Mouse (Mus musculus) lung, postnatal 36 days (tissue): ENCODE results near the gene Dpm3.
A peak's percentile ranks its signal among the peaks of the same experiment; 100 is the strongest.
"Not testable (repeated sequence)": the region's sequence is repeated elsewhere in the genome, so short reads cannot be mapped to it uniquely, and the experiment has no call there.

Source experiments
- DNase-seq: peaks from one replicate; pipeline ENCODE4 v3.0.0; 2022; ENCODE audit warnings: mixed read lengths

The Dpm3 gene

DNA sequence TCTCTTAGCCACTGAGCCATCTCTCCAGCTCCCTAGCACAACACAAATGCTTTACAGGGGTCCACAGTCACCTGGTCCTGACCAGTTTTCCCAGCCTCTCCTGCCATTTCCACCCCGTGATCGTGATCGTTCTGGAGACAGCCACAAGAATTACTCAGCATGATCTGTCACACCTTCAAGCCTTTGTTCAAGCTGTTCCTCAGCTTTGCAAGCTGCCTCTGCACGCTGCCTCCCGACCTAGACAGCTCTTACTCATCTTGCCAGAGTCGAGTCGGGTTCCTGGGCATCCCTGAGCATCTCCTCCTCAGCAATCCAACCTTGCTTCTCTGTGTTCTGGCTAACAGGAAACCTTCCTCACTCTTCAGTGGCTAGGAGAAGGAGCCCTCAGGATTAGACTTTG is at the start of gene Dpm3:
Gene Dpm3, plus strand, starts transcription at position 283 of the 400 bp plus-strand sequence.
- no peak for DNase-seq

GRCm38 (mm10) chr3:89209731-89210130 is 49.4 kb upstream of the Dpm3 start:
- no peak for DNase-seq

DNA sequence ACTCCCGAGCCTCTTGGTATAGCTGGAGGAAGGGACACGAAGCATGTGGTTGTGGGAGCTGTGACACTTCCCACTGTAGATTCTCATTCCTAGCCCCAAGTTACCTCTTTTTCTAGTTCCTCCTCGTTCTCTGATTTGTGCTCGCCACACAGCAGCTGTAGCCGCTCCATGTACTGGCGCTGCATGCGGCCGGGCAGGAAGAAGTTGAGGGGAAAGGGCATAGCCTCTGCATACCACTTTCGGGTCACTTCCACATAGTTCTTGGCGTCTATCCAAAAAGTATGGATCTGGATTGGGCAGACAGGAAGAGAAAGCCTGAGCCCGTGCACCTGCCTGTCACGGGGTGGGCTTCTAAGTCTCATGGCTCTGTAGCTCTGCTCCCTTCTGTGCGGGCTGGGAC is 49.0 kb upstream of the Dpm3 start:
- DNase-seq: no peak

DNA sequence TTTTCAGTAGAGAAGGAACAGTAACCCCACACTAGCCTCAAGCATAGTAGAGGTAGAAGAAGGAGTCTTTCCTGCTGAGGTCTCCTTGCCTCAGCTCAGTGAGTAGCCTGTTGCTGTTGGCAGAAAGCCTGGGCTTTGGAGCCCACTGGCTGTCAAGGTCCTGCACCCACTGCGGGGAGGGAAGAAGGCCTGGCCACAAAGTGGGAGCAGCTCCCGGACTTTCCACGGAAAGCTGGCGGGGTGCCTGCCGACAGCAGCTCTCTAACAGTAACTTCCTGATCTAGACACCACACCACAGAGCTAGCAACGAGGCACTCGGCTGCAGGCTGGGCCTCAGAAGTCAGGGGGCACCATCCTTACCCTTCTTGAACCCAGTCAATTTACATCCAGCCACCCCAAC is 48.4 kb upstream of the Dpm3 start:
- no peak for DNase-seq

DNA sequence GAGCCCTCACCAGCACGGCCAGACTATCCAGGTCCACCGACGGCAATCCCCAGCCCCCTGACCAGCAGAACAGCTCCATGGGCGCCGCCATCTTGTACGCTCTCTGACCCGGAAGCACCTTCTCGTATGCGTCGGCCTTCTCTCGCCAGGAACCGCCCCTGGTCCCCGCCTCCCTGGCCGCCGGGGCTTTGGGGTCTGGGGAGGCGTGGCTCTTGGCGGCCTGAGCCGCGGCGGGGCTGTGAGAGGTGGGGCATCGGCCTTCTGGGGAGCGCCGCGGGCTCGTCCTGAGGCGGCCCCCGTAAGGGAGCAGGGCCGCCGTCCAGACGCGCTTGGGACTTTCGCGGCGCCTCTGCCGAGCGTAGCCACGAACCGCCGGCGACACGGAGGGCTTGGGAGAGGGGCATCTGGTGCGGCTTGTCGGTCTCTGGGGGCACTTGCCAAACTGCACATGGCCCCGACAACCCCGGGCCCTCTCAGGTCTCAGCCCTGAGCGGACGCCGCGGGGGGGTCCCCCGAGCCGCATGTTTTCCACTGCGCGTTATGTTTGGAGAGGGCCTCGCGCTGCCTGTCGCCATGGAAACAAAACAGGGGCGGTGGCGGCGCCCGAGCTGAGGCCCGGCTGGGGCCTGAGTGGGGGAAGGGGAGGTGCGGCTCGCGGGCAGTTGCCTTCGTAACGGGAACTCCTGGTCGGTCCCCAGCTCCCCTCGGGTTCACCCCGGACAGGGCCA is 45.2 kb upstream of the Dpm3 start:
- peak; percentile 96 for DNase-seq

DNA sequence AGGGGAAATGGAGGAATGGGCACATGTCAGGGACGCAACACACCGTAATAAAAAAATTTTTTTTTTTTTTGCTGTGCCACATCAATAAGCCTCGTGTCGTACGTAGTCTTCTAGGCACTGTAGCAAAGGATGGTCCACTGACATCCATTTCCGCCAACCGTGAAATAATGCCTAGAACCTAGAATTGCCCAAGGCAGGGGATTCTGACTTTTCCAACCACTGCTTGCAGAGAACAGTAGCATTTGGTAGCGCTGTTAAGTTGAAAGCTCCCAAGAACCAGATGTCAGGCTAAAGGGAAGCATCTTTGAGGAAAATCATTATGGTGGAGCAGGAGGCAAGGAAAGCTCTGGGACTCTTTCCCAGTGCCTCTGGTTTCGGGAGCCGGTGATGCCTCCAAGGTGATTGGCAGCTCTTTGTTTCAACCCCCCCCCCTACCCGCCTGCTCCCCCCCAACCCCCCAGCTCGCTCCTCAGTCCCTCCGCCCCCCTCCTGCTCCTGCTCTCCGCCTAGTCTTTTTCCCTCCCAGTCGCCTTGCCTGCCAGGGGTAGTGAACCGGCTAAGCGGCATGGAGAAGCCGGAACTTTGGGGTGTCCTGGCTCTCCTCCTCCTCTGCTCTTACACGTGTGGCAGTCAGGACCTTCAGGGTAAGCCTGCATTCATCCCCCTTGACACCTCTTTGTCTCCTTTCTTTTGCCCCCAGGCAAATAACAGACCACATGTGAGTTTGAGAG is 44.3 kb upstream of the Dpm3 start, which contains the start of gene Thbs3:
Gene Thbs3, plus strand, starts transcription at position 500 of the 731 bp plus-strand sequence.
- DNase-seq: no peak

GRCm38 (mm10) chr3:89215853-89216252 is 43.3 kb upstream of the Dpm3 start:
- peak; percentile 96 for DNase-seq

GRCm38 (mm10) chr3:89216407-89216806 is 42.8 kb upstream of the Dpm3 start:
- not testable (repeated sequence) for DNase-seq

GRCm38 (mm10) chr3:89218271-89218670 is 40.9 kb upstream of the Dpm3 start:
- peak; percentile 83 for DNase-seq

- DNase-seq: no peak
Observed at GRCm38 (mm10) chr3:89219546-89219945, 39.6 kb upstream of the Dpm3 start.

DNA sequence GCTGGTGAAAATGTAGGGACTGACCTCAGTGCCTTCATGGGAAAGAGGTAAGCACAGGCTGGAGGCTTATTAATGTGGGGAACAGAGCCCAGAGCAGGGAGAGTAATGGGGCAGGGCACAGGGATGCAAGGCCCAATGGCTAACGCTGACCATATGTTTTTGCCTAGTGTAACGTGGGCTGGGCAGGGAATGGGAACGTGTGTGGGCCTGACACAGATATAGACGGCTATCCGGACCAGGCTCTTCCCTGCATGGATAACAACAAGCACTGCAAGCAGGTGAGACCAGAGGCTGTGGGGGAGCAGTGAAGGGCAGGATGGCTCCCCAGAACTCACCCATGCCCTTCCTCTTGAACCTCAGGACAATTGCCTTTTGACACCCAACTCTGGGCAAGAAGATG is 38.0 kb upstream of the Dpm3 start:
- no peak for DNase-seq

DNA sequence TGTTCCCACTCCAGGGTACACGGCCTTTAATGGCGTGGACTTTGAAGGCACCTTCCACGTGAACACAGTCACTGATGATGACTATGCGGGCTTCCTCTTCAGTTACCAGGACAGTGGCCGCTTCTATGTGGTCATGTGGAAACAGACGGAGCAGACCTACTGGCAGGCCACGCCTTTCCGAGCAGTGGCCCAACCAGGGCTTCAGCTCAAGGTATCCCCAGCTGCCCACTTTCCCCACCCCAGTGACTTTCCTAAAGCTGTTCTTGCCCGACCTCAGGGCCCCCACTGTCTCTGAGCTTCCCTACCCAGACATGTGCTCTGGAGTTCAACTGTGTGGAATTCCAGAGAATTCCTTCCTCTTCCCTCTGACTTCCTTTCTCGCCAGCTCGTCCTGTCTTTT is 34.4 kb upstream of the Dpm3 start:
- DNase-seq: no peak

GRCm38 (mm10) chr3:89225321-89225815 is 33.8 kb upstream of the Dpm3 start:
- no peak for DNase-seq

GRCm38 (mm10) chr3:89225918-89226317 is 33.2 kb upstream of the Dpm3 start:
- no peak for DNase-seq

DNA sequence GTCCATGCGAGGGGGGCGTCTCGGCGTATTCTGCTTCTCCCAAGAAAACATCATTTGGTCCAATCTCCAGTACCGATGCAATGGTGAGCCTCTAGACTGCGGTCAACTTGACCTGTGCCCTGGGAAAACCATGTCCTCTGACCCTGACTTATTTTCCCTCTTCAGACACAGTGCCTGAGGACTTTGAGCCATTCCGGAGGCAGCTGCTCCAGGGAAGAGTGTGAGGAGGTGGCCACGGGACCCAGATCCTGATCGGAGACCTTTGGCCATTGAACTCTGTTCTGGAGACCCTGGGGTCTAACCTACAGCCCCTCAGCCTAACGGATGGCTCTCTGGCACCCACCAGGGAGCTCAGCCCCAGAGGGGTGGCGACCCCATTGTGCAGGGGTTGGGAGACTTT is 32.8 kb upstream of the Dpm3 start:
- no peak for DNase-seq

DNA sequence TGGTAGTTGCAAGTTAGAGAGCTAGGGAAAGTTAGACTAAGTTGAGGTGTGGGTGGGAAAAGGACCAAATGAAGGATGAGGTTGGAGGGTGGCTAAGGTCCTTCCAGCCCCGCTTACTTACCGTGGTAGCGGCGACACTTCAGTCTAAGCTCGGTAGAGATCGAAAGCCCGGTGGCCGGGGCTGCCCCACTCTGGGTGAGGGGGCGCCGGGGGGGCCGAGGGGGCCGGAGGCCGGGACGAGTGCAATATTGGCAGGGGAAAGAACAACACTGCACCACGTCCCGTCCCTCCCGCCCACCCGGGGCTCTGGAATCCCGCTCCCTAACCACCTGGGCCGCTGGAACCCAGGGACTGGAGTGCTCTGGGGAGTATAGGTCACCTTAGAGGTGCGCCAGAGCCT is 32.3 kb upstream of the Dpm3 start, which contains the start of gene Mtx1:
Gene Mtx1, minus strand, starts transcription at position 189 of the 400 bp plus-strand sequence.
- no peak for DNase-seq

- DNase-seq: peak; percentile 97
Observed at GRCm38 (mm10) chr3:89227307-89228179, 31.6 kb upstream of the Dpm3 start.

- peak; percentile 96 for DNase-seq
Observed at GRCm38 (mm10) chr3:89228180-89228549, 31.0 kb upstream of the Dpm3 start.

DNA sequence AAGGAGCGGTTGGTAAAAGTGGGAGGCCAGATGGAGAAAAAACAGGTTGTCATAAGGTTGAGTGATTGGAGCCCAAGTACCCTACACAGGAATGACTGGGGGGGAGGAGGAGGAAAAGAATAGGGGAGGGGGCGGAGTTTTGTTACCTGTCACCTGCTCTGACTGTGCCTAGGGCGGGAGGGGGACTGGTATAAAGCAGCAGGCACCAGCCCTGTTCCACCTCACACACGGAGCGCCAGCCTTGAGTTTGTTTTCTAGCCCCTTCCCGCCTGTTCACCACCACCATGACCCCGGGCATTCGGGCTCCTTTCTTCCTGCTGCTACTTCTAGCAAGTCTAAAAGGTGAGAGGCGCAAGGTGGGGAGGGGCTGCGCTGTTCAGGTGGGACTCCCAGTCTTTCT is 30.3 kb upstream of the Dpm3 start, which contains the start of gene Muc1:
Gene Muc1, plus strand, starts transcription at position 222 of the 400 bp plus-strand sequence.
- peak; percentile 82 for DNase-seq

DNA sequence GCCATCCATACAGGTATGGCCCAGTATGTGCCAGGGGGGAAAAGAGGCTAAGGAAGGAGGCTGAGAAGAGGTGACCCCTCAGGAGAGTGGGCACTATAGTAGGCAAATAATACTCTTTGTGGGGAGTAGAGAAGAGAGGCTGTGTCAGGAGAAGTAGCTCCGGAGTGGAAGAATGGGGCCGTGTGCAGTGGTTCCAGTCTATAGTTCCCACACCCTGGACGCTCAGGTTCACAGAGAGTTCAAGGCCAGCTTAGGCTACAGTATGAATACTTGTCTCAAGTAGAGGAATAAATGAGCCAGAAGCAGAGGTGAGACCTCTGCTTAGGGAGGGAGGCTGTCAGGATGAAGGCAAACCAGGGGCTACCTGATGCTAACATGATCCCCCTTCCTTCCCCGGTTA is 29.9 kb upstream of the Dpm3 start:
- DNase-seq: no peak

DNA sequence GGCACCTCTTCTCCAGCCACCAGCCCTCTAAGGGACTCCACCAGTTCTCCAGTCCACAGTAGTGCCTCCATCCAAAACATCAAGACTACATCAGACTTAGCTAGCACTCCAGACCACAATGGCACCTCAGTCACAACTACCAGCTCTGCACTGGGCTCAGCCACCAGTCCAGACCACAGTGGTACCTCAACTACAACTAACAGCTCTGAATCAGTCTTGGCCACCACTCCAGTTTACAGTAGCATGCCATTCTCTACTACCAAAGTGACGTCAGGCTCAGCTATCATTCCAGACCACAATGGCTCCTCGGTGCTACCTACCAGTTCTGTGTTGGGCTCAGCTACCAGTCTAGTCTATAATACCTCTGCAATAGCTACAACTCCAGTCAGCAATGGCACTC is 28.6 kb upstream of the Dpm3 start:
- DNase-seq: no peak

DNA sequence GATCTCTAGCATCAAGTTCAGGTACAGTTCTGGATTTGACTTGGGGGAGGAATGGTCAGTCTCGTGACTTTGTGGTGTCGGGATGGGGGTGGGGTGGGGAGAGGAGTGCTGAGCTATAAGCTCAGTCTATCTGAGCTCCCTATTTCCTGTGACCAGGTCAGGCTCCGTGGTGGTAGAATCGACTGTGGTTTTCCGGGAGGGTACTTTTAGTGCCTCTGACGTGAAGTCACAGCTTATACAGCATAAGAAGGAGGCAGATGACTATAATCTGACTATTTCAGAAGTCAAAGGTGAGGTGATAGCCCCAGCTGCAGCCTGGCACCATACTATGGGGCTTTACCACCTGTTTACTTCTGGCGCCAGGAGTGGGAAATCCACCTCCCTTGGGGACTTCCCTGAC is 27.8 kb upstream of the Dpm3 start:
- no peak for DNase-seq

DNA sequence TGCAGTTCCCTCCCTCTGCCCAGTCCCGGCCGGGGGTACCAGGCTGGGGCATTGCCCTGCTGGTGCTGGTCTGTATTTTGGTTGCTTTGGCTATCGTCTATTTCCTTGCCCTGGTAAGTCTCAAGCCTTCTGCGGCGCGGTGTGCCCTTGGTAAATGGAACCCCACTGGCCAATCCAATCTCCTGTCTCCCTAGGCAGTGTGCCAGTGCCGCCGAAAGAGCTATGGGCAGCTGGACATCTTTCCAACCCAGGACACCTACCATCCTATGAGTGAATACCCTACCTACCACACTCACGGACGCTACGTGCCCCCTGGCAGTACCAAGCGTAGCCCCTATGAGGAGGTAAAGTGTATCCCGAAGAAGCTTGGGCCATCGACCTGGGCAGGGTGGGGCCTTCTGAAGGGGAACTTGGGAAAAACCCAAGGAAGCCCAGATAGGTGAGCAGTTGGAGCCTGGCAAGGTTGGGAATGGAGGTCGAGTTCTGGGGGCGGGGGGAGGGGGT is 27.3 kb upstream of the Dpm3 start:
- no peak for DNase-seq
